9 mouse cellular contexts compared by ENCODE assay signal in the genomic region with DNA sequence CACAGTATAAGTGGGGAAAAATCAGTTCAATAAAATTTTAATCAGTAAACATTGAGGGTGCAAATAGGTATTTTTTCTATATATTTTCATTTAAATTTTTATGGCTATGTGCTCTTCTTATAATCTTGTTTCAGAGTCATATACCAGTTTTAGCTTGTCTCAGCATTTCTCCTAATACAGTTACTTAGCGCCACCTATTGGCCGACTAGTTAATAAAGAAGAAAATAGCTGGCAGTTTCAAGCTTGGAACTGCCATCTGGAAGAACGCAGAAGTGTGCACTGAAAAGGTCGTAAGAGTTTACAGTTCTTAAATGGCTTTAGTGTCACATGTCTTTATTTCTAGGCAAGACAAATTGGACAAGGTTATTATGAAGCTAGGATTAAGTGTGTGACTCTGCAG.
DNase-seq lines count a peak whose midpoint lies in the region; ATAC-seq lines count a peak whose summit lies in the region.
"Had no signal": no experiment of that assay in that cellular context is flagged by ENCODE, and none has a peak within 500 bp of the region (broad histone marks: within the 10 kb centered on the region; RNA-seq: fewer than 3 reads in every experiment).

No protein-coding gene starts in this region.

- no peaks in the 10 kb centered on the region for H3K36me3 ChIP-seq in forebrain, embryonic 13.5 days (ENCODE audit: poor library complexity, severe bottlenecking)
- no peaks in the 10 kb centered on the region for H3K36me3 ChIP-seq in forebrain, embryonic 10.5 days (replicated peaks)
- peaks cover 4% of the 10 kb centered on the region; the same call in 1 of the 2 replicates for H3K36me3 ChIP-seq in midbrain, embryonic 16.5 days (ENCODE audit: control insufficient read depth, insufficient read depth, low read length)

- H3K4me1 ChIP-seq in forebrain, embryonic 13.5 days, result no peaks in the 10 kb centered on the region
- H3K4me1 ChIP-seq in forebrain, embryonic 10.5 days, result no peaks in the 10 kb centered on the region
- no peaks in the 10 kb centered on the region for H3K4me1 ChIP-seq in midbrain, embryonic 16.5 days (ENCODE audit: control insufficient read depth, insufficient read depth, low read length)
- H3K4me1 ChIP-seq: hindbrain, embryonic 15.5 days had no signal

- no peaks in the 10 kb centered on the region for H3K9me3 ChIP-seq in forebrain, embryonic 13.5 days (replicated peaks)
- no peaks in the 10 kb centered on the region for H3K9me3 ChIP-seq in forebrain, embryonic 10.5 days
- no peaks in the 10 kb centered on the region for H3K9me3 ChIP-seq in midbrain, embryonic 16.5 days (replicated peaks; ENCODE audit: control insufficient read depth, low read length, poor library complexity, severe bottlenecking)
- H3K9me3 ChIP-seq: hindbrain, embryonic 15.5 days had no signal

- H3K9ac ChIP-seq in forebrain, embryonic 13.5 days, result no peak overlapping the region
- H3K9ac ChIP-seq in midbrain, embryonic 16.5 days (ENCODE audit: low read depth, low read length), result no peak overlapping the region
- H3K9ac ChIP-seq: hindbrain, embryonic 15.5 days had no signal

- no peak for DNase-seq in forebrain, embryonic 10.5 days (ENCODE audit: extremely low spot score, low spot score)
- peak; percentile 54 for DNase-seq in testis, postnatal 10 days (ENCODE audit: low spot score)
- DNase-seq in testis, postnatal 14 days (ENCODE audit: low spot score), result no peak
- peak; percentile 89 for DNase-seq in embryo, embryonic 10.5 days (ENCODE audit: low spot score)
- peak; percentile 54 for DNase-seq in kidney, postnatal 14 days
- no peak for DNase-seq in frontal cortex, postnatal 10 days (ENCODE audit: low spot score in 2 of 2)

- H3K27me3 ChIP-seq in forebrain, embryonic 13.5 days, result no peaks in the 10 kb centered on the region
- no peaks in the 10 kb centered on the region for H3K27me3 ChIP-seq in forebrain, embryonic 10.5 days (ENCODE audit: poor library complexity, severe bottlenecking)
- H3K27me3 ChIP-seq in midbrain, embryonic 16.5 days (ENCODE audit: control insufficient read depth, insufficient read depth, low read depth, low read length), result no peaks in the 10 kb centered on the region
- H3K27me3 ChIP-seq: hindbrain, embryonic 15.5 days had no signal

- peak; percentile 39 for ATAC-seq in forebrain, embryonic 13.5 days
- ATAC-seq in midbrain, embryonic 16.5 days, result peak; percentile 44; the same call in 1 of the 2 replicates

- no peak overlapping the region for H3K4me2 ChIP-seq in forebrain, embryonic 13.5 days
- no peak overlapping the region for H3K4me2 ChIP-seq in midbrain, embryonic 16.5 days (ENCODE audit: low read length)
- H3K4me2 ChIP-seq: hindbrain, embryonic 15.5 days had no signal

- no peak overlapping the region for H3K4me3 ChIP-seq in forebrain, embryonic 13.5 days
- H3K4me3 ChIP-seq in forebrain, embryonic 10.5 days, result no peak overlapping the region
- no peak overlapping the region for H3K4me3 ChIP-seq in midbrain, embryonic 16.5 days (ENCODE audit: low read depth, low read length)
- H3K4me3 ChIP-seq: hindbrain, embryonic 15.5 days had no signal

- no peak overlapping the region for H3K27ac ChIP-seq in forebrain, embryonic 13.5 days
- no peak overlapping the region for H3K27ac ChIP-seq in forebrain, embryonic 10.5 days
- H3K27ac ChIP-seq in midbrain, embryonic 16.5 days (ENCODE audit: low read length), result no peak overlapping the region
- H3K27ac ChIP-seq: hindbrain, embryonic 15.5 days had no signal

- WGBS in forebrain, embryonic 13.5 days, result 16% methylated on average over 4 of the region's 4 CpGs
- WGBS in forebrain, embryonic 10.5 days, result 24% methylated on average over 4 of the region's 4 CpGs
- 10% methylated on average over 4 of the region's 4 CpGs for WGBS in midbrain, embryonic 16.5 days

Comparison
In these comparisons a context has a peak if more than half of its experiments do, and no peak if none do; other contexts are left out.
1. DNase-seq: peak in testis, postnatal 10 days (single experiment), embryo, embryonic 10.5 days (single experiment) and kidney, postnatal 14 days (single experiment); none in forebrain, embryonic 10.5 days (single experiment), testis, postnatal 14 days (single experiment) and frontal cortex, postnatal 10 days (0 of 2).